Mouse (Mus musculus) heart, adult 2 months (tissue): ENCODE measurements around the gene Pmpcb. TPM values are rescaled to one million over a fixed set of nuclear protein-coding genes. Genes with fewer than 3 reads are reported as not detected.
"Not testable (repeated sequence)": the region's sequence is repeated elsewhere in the genome, so short reads cannot be mapped to it uniquely, and the experiment has no call there.

Source experiments
- DNase-seq, 2 experiments: peaks; one replicate each; pipeline ENCODE4 v3.0.0; 2021
- H3K27ac ChIP-seq: fragments of 200-600 bp; 2 replicates; pipeline ENCODE4 v1.8.1; 2022
- H3K27me3 ChIP-seq: fragments of 200-500 bp; 2 replicates; pipeline ENCODE4 v1.6.1; 2012; ENCODE audit warnings: mild to moderate bottlenecking, low read length, inconsistent platforms, mixed read lengths; ENCODE audit not compliant: control insufficient read depth, insufficient read depth
- H3K36me3 ChIP-seq: fragments of 200-500 bp; 2 replicates; pipeline ENCODE4 v1.6.1; 2012; ENCODE audit warnings: low read length, inconsistent platforms; ENCODE audit not compliant: control insufficient read depth, insufficient read depth
- H3K4me1 ChIP-seq: fragments of 200-500 bp; 2 replicates; pipeline ENCODE4 v1.6.1; 2011; ENCODE audit warnings: low read length; ENCODE audit not compliant: control insufficient read depth, insufficient read depth
- H3K4me3 ChIP-seq: fragments of 200-600 bp; 2 replicates; pipeline ENCODE4 v1.8.1; 2022
- H3K79me2 ChIP-seq: fragments of 200-500 bp; replicated peaks from 2 replicates; pipeline ENCODE4 v1.6.1; 2012; ENCODE audit warnings: mild to moderate bottlenecking, inconsistent platforms, low read length, moderate library complexity, mixed read lengths; ENCODE audit not compliant: control insufficient read depth, insufficient read depth
- H3K9ac ChIP-seq: fragments of 200-500 bp; 2 replicates; pipeline ENCODE4 v1.6.1; 2012; ENCODE audit warnings: low read depth, mild to moderate bottlenecking, control low read depth, inconsistent platforms, low read length, mixed read lengths
- CTCF ChIP-seq: fragments of 200-600 bp; IDR thresholded peaks from 2 replicates; pipeline ENCODE4 v1.8.1; 2022; ENCODE audit warnings: antibody characterized with exemption, mild to moderate bottlenecking, moderate library complexity
- EP300 ChIP-seq: fragments of 200-500 bp; IDR thresholded peaks from 2 replicates; pipeline ENCODE4 v1.6.1; 2011; ENCODE audit warnings: low read depth, low read length, control low read depth; ENCODE audit not compliant: insufficient read depth
- POLR2A ChIP-seq: fragments of 200-500 bp; IDR thresholded peaks from 2 replicates; pipeline ENCODE4 v1.6.1; 2011; ENCODE audit warnings: mild to moderate bottlenecking, low read depth, low read length, control low read depth; ENCODE audit not compliant: insufficient read depth
- WGBS: fragments of 180-500 bp; shearing (Covaris S2); methylation state at CpG from one replicate; pipeline ENCODE4 v1.1.7; 2018; 5-methylcytosine and 5-hydroxymethylcytosine counted together
- intact Hi-C: fragments of 180-260 bp; cut with DNase I; formaldehyde crosslinking; loops from one replicate; pipeline ENCODE4 v1.15.1; 2025
- polyA plus RNA-seq: library from polyadenylated mRNA; depleted of rRNA; stranded (reverse); fragments of >200 nt; gene quantifications from 2 replicates; pipeline ENCODE4 v1.2.3, GENCODE M21; 2012
- total RNA-seq, 2 experiments: library from RNA; stranded (reverse); gene quantifications; 2 replicates each; pipeline ENCODE4 v1.2.3; 2021

The Pmpcb gene
- total and polyA plus RNA-seq, 3 experiments = 99.0 to 288 (median 250) TPM

GRCm38 (mm10) chr5:21706546-21706945 lies 30.4 kb upstream of the Pmpcb start:
- Histone ChIP-seq H3K4me3 (no peak overlapping the region), H3K4me1 (no peaks in the 10 kb centered on the region; the same call in 1 of the 2 replicates), H3K9ac (no peak overlapping the region), H3K79me2 (no peaks in the 10 kb centered on the region), H3K27me3 (no peaks in the 10 kb centered on the region), H3K27ac (no peak overlapping the region), H3K36me3 (peaks cover 3% of the 10 kb centered on the region)
- DNase-seq = no peak
- 77% methylated on average over 4 of the region's 4 CpGs for WGBS
- intact Hi-C loops = no loop called here
- no peak for TF ChIP-seq EP300

- H3K79me2 ChIP-seq, intact Hi-C loops, H3K36me3 ChIP-seq, H3K27ac ChIP-seq, H3K27me3 ChIP-seq, H3K9ac ChIP-seq, H3K4me1 ChIP-seq, DNase-seq, H3K4me3 ChIP-seq: not testable (repeated sequence)
- 67% methylated on average over 8 of the region's 8 CpGs for WGBS
These were observed 28.9 kb upstream of the Pmpcb start for GRCm38 (mm10) chr5:21708011-21708410.

DNA sequence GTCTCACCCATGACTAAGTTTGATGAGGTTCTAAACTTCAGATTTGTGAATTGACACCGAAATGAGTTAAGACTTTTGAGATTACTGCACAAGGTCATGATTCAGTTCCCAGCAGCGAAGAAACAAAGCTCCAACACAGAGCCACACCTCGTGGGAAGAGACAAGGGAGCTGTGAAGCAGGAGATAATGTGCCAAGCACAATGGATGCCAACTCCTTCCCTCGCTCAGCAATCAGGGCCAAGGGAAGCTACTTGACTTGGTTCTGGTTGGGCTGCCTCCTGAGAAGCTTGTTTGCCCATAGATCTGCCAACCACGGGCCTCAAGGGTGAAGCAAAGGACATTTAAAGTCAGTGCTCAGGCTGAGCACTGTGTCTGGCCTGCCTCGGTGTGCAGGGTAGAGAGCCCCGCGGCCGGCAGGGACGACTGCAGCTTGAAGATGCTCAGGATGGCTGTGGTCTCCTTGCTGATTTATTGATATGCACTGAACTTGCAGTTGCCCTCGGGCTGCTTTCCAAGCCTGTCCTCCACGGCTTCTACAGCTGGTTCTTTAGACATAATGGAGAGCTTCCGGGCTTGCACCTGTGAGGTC lies 24.7 kb upstream of the Pmpcb start:
- no peak overlapping the region for H3K9ac ChIP-seq
- TF ChIP-seq CTCF (no peak), POLR2A (no peak), EP300 (no peak)
- no peaks in the 10 kb centered on the region for H3K36me3 ChIP-seq
- H3K4me3 ChIP-seq = no peak overlapping the region
- no peaks in the 10 kb centered on the region for H3K4me1 ChIP-seq
- WGBS = 66% methylated on average over 13 of the region's 13 CpGs
- intact Hi-C loops = no loop called here
- H3K27ac ChIP-seq = no peak overlapping the region
- DNase-seq = no peak
- H3K27me3 ChIP-seq = no peaks in the 10 kb centered on the region
- H3K79me2 ChIP-seq = no peaks in the 10 kb centered on the region

GRCm38 (mm10) chr5:21714447-21714846 lies 22.5 kb upstream of the Pmpcb start:
- Histone ChIP-seq H3K9ac (no peak overlapping the region), H3K36me3 (no peaks in the 10 kb centered on the region), H3K79me2 (no peaks in the 10 kb centered on the region), H3K27ac (no peak overlapping the region), H3K27me3 (no peaks in the 10 kb centered on the region), H3K4me1 (no peaks in the 10 kb centered on the region), H3K4me3 (no peak overlapping the region)
- intact Hi-C loops = no loop called here
- 91% methylated on average over 4 of the region's 4 CpGs for whole genome bisulfite sequencing
- no peak for TF ChIP-seq POLR2A
- no peak for TF ChIP-seq CTCF
- no peak for TF ChIP-seq EP300
- no peak for DNase-seq

DNA sequence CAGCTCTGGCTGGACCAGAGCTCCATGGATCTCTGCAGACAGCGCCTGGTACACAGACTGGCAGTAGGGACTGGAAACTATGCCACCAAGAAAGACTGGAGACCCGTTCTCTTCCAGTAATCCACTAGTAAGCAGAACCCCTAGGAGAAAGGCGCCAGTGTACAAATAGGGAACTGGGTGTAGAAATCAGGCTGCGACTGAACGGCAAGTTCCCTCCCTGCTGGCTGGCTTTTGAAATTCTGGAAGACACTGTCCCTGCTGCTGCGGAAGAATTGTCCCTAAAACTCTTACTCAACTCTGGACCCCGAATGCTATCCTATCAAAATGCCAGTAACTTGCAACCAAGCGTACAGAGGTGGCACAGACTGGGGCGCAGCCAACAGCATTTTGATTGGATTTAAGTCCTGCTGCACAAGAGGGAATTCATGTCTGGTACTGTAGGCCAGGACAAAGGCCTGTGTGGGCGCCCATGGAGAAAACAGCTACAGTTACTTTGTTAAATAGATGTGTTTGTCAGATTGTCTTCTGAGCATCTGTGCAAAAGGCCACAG lies 19.7 kb upstream of the Pmpcb start:
- 82% methylated on average over 10 of the region's 10 CpGs for WGBS
- H3K36me3 ChIP-seq = no peaks in the 10 kb centered on the region
- no peaks in the 10 kb centered on the region for H3K27me3 ChIP-seq
- H3K9ac ChIP-seq = no peak overlapping the region
- TF ChIP-seq CTCF (no peak), POLR2A (no peak), EP300 (no peak)
- H3K4me1 ChIP-seq = no peaks in the 10 kb centered on the region
- H3K79me2 ChIP-seq = no peaks in the 10 kb centered on the region
- DNase-seq = no peak
- intact Hi-C loops = no loop called here
- no peak overlapping the region for H3K27ac ChIP-seq
- no peak overlapping the region for H3K4me3 ChIP-seq

DNA sequence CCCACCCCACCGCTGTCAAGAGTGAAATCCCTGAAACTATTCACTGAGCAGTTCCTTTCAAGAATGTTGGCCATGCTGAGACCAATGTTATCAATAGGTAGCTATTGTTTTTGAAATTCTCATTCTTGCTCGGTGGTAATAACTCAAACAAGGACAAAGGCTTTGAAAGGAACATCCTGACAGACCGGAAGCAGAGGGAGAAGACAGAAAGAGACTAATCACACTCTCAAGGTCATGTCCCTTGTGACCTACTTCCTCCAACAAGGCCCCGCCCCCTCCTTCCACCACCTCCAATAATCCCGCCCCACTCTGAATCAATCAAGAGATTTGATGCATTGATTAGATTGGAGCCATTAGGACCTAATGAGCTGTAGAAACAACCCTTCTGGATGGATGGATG lies 18.4 kb upstream of the Pmpcb start:
- Histone ChIP-seq H3K27ac (no peak overlapping the region), H3K79me2 (no peaks in the 10 kb centered on the region), H3K9ac (no peak overlapping the region), H3K4me3 (no peak overlapping the region), H3K27me3 (no peaks in the 10 kb centered on the region), H3K36me3 (no peaks in the 10 kb centered on the region), H3K4me1 (no peaks in the 10 kb centered on the region)
- no peak for TF ChIP-seq EP300
- intact Hi-C loops = no loop called here
- WGBS = 81% methylated on average over 5 of the region's 5 CpGs
- no peak for DNase-seq
